Mouse (Mus musculus) megakaryocyte, embryonic 14.5 days (primary cell): ENCODE results near the gene Tnni2.

Source experiments
- FLI1 ChIP-seq: IDR thresholded peaks from 2 replicates; pipeline ENCODE4 v1.6.1; 2012; ENCODE audit warnings: low read length, inconsistent platforms, mixed read lengths
- GATA1 ChIP-seq: IDR thresholded peaks from 3 replicates; pipeline ENCODE4 v1.6.1; 2012; ENCODE audit warnings: mixed read lengths, low read length, inconsistent platforms, borderline replicate concordance

GRCm38 (mm10) chr7:142479307-142479706 is 37.7 kb downstream of the Tnni2 start:
- TF ChIP-seq GATA1 (no peak), FLI1 (no peak)
